ENCODE assay signal across 20 mouse cellular contexts in the genomic region with DNA sequence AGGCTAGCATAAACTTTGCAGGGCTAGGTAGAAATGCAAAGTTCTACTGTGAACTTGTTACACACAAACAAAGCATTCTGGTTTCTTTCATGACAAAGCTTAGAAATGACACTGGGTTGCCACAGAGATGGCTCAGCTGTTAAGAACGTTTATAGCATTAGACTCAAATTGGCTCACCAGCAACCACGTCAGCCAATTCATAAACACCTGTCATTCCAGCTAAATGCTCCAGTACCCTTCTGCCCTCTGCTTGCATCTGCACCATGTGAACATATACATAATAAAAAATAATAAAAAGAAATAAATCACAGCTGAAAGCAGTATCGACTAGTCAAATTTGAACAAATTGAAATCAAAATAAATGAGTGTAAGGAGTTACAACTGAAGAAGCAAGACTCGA.
"Had no signal": no experiment of that assay in that cellular context is flagged by ENCODE, and none has a peak within 500 bp of the region (broad histone marks: within the 10 kb centered on the region; RNA-seq: fewer than 3 reads in every experiment).

No protein-coding gene starts in this region.

- H3K9me3 ChIP-seq: heart, embryonic 10.5 days; heart, embryonic 12.5 days; heart, embryonic 13.5 days; heart, embryonic 15.5 days; hindbrain, embryonic 10.5 days; hindbrain, embryonic 12.5 days; hindbrain, embryonic 13.5 days; hindbrain, embryonic 15.5 days; intestine, embryonic 15.5 days; kidney, embryonic 15.5 days had no signal

- H3K4me3 ChIP-seq: heart, embryonic 10.5 days; heart, embryonic 12.5 days; heart, embryonic 13.5 days; heart, embryonic 15.5 days; hindbrain, embryonic 10.5 days; hindbrain, embryonic 12.5 days; hindbrain, embryonic 13.5 days; hindbrain, embryonic 15.5 days; intestine, embryonic 15.5 days; kidney, embryonic 15.5 days; layer of hippocampus, adult 2 months; left cerebral cortex, adult 2 months had no signal

- ATAC-seq: hindbrain, embryonic 16.5 days; hindbrain, postnatal 0 days; inflammation-experienced regulatory T-cells, adult 6 months; intestine, embryonic 15.5 days; intestine, embryonic 16.5 days; intestine, postnatal 0 days had no signal

- H3K27me3 ChIP-seq: heart, embryonic 15.5 days; intestine, embryonic 15.5 days; kidney, embryonic 15.5 days had no signal

- H3K4me2 ChIP-seq: heart, embryonic 11.5 days; heart, embryonic 12.5 days; heart, embryonic 13.5 days; heart, embryonic 15.5 days; hindbrain, embryonic 12.5 days; hindbrain, embryonic 13.5 days; hindbrain, embryonic 14.5 days; hindbrain, embryonic 15.5 days; intestine, embryonic 15.5 days; kidney, embryonic 15.5 days had no signal

- H3K4me1 ChIP-seq: heart, embryonic 10.5 days; heart, embryonic 12.5 days; heart, embryonic 13.5 days; heart, embryonic 15.5 days; hindbrain, embryonic 10.5 days; hindbrain, embryonic 12.5 days; hindbrain, embryonic 13.5 days; hindbrain, embryonic 15.5 days; intestine, embryonic 15.5 days; kidney, embryonic 15.5 days had no signal

- H3K27ac ChIP-seq: heart, embryonic 10.5 days; heart, embryonic 13.5 days; heart, embryonic 15.5 days; hindbrain, embryonic 10.5 days; hindbrain, embryonic 12.5 days; hindbrain, embryonic 13.5 days; hindbrain, embryonic 14.5 days; hindbrain, embryonic 15.5 days; hindbrain, postnatal 0 days; intestine, embryonic 15.5 days; kidney, embryonic 15.5 days; kidney, postnatal 0 days; layer of hippocampus, adult 2 months; left cerebral cortex, adult 2 months had no signal

- H3K9ac ChIP-seq: heart, embryonic 12.5 days; heart, embryonic 13.5 days; heart, embryonic 15.5 days; hindbrain, embryonic 12.5 days; hindbrain, embryonic 13.5 days; hindbrain, embryonic 14.5 days; hindbrain, embryonic 15.5 days; intestine, embryonic 15.5 days; kidney, embryonic 15.5 days had no signal
